Mouse (Mus musculus): ENCODE measurements around the gene Coq4. TPM values are rescaled to one million over a fixed set of nuclear protein-coding genes. Genes with fewer than 3 reads are reported as not detected.

Coq4 gene
- polyA plus RNA-seq, 1 experiment = 218 TPM

DNA sequence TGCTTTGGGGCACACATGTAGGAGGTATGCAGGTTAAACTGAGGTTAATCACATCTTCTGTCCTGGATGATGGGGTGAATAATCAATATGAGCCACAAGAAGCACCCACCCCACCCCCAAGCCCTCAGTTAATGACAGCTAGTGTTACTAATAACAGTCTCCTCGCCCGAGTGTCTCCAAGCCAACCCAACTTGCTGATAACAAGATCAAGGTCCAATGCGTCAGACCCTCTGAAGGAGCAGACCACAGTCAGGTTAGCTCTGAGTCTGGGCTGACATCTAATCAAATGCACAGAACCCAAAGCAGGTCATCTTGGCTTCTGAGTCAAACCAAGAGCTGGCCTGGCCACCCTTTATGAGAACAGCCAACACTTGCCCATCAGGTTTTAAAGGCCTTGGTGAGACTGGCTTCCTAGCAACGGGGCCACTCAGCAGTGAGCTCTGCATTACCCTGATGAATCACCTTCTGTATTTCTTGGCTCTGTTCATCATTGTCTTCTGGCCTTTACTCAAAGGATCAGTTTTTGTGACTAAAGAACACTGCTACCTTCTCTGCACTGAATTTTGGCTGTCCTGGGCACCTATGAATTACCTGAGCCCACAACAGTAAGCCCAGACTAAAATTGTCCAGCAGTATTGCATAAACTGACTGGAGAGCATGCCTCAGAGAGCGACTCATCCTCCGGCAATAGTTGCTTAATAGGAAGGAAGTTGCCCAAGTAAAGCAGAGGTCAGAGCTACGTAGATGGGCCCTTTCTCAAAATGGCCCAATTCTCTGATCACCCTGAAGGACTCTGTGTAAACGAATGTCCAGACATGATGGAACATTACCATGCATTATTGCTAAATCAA lies 15.5 kb upstream of the Coq4 start:
- TF ChIP-seq GATA1 (IDR thresholded peaks at IDR 0.05; ENCODE audit: low read length) = no peak

DNA sequence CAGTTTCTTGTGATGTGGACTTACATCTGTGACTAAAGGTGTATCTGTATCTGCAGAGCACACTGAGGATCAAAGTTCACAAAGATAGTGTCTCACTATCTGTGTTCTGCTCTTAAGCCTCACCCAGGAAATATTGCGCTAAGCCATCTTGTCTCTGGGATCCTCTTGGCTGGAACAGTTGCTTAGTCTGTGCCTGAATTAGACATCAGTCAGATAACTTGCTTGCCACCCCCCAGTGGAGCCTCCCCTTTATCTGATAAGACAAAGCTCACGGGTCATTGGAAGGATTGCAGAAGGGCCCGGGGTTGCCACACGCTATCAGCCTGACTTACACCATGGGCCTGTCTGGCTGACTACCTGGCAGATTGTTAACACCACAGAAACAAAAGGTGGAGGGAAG lies 14.0 kb upstream of the Coq4 start:
- TF ChIP-seq GATA1 (IDR thresholded peaks at IDR 0.05; ENCODE audit: low read length) = no peak

DNA sequence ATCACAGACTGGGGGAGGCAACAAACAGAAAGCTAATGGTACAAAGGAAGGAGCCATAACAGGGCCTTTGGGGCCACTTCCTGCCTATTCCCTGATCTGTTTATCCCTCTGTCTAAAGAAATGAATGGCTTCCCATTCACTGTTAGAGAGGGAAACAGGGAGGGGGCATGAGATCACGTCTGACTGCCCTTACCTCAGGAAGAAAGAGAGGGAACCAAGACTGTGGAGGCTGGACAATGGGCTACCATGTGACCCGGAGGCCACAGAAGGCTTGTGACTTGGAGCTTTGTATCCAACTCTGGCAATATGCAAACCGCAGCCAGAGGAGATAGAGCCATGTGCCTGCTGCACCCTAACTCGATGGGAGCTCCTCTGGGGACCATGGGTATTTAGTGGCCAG lies 3.0 kb upstream of the Coq4 start:
- no peak for TF ChIP-seq GATA1 (IDR thresholded peaks at IDR 0.05; ENCODE audit: low read length)

DNA sequence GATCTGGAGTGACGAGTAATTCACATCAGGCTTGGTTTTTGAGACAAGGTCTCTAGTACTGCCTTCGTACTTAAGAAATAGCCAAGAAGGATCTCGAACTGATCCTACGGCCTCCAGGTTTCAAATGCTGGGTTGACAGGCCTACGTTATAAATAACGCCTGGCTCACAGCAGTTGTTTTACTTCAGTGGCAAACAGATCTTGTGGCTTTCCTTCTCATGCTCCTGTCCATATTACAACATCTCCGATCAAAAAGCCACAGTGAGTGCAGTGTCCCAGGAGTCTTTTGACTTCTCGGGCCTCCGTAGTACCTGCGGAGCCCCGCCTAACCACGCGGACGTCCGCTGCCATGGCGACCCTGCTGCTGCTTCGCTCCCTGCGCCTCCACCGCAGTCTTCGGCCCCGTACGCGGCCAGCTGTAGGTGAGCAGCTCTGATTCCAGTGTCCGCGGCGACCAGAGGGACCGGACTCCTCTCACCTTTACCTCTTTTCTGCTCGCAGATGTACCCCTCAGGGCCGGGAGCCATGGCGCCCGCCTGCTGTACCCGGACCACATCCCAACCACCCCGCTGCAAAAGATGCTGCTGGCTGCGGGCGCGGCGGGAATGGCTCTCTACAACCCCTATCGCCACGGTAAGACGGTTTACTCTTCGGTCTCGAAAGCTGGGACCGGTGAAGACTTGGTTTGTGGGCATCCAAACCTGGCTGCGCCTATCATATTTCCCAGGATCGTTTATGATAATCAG lies 816 bp downstream of the Coq4 start, which contains the start of gene Trub2:
Gene Trub2, minus strand, starts transcription at position 566 of the 745 bp plus-strand sequence.
- no peak for TF ChIP-seq GATA1 (IDR thresholded peaks at IDR 0.05; ENCODE audit: low read length)

DNA sequence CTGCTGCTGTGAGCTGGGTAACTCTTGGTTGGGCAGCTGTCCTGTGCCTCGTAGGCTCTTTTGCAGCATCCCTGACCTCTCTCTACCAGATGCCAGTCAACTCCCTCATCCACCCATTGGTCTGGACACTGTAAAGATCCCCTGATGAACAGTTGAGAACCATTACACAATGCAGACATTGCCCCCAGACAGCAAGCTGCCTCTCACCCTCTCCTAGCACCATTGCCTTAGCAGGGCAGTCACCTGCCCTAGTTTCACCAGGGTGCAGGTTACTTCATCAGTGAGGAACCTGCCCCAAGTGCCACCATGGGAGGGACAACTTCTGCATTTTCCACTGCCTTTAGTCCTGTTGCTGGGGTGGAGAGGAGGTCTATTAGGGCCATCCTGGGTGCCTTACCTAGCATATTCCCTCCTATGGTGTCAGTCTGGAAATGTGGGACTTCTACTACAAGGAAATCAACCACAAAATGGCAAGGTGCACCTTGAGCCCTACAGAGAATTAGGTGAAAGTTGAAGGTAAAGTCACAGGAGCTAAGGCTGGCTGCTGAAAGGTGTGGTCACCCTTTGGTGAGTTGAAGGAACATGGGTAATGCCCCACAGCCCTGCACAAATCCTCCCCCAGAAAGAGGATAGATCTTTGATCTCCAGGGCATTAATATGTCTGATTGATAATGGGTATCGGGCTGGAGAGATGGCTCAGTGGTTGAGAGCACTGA lies 5.6 kb downstream of the Coq4 start:
- TF ChIP-seq GATA1 (IDR thresholded peaks at IDR 0.05; ENCODE audit: low read length) = no peak

DNA sequence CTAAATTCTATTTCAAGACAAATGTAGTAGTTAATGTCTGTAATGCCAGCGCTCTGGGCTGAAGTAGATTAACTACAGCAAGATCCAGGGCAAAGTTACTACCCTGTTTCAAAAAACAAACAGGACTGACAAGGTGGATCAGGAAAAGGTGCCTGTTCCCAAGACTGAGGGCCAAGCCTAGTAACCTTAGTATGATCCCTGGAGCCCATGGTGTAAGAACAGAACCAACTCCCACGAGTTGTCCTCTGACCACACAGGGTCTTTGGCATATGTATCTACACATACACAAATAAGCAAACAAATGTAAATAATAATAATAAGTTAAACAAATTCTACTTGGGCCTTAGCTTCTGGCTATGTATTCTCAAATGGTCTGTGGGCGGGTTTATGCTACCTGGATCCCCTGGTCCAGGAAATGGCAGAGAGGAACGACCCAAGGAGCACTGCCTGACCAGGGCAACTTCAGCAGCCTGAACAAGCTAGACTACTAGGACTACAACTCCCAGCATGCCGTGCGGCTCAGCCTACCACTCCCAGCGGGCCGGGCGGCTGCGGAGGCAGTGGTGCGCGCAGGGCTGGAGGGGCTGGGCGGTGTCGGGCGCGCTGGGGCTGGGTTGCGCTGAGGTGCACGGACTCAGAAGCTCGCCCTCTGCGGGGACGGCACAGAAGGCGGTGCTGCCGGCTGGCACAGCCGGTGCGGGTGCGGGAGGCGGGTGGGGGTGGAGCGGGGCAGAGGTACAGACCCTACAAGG lies 15.0 kb downstream of the Coq4 start, which contains the start of gene Slc27a4:
Gene Slc27a4, plus strand, starts transcription at position 560 of the 752 bp plus-strand sequence.
- no peak for TF ChIP-seq GATA1 (IDR thresholded peaks at IDR 0.05; ENCODE audit: low read length)

DNA sequence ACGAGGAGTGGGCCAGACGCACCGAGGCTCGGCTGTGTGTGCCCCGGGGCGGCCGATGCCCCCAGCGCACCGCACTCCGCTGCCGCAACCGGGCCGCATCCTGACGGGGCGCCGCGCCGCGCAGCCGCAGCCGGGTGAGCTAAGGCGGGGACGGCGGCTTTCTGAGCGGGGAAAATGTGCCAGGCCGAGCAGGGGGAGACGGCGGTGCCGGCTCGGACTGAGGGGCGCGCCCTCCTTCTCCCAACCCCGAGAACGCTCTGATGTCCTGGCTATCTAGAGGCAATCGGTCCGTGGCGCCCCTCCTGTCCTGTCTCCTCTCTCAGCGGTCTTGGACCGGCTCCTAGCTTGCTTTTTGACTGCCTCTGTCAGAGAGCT lies 15.5 kb downstream of the Coq4 start:
- TF ChIP-seq GATA1 (IDR thresholded peaks at IDR 0.05; ENCODE audit: low read length) = no peak

DNA sequence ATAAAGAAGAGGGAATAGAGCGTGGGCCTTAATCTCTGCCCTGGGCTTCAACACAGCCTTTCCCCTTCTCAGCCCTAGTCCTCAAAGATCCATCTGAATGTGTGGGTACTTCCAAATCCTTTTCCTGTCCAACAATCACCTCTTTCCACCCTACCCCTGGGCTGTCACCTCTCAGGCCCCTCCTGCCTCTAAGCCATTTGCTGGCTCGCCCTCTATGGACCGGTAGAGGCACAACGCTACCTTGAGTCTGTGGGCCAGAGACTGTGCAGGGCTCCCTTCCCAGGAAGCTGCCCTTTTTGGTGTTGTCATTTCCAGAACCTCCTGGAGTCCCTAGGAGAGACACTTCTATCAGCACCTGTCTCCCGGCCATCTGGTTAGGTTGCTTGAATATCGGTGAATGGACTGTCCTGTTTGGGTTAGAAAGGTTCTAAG lies 16.1 kb downstream of the Coq4 start:
- no peak for TF ChIP-seq GATA1 (IDR thresholded peaks at IDR 0.05; ENCODE audit: low read length)

DNA sequence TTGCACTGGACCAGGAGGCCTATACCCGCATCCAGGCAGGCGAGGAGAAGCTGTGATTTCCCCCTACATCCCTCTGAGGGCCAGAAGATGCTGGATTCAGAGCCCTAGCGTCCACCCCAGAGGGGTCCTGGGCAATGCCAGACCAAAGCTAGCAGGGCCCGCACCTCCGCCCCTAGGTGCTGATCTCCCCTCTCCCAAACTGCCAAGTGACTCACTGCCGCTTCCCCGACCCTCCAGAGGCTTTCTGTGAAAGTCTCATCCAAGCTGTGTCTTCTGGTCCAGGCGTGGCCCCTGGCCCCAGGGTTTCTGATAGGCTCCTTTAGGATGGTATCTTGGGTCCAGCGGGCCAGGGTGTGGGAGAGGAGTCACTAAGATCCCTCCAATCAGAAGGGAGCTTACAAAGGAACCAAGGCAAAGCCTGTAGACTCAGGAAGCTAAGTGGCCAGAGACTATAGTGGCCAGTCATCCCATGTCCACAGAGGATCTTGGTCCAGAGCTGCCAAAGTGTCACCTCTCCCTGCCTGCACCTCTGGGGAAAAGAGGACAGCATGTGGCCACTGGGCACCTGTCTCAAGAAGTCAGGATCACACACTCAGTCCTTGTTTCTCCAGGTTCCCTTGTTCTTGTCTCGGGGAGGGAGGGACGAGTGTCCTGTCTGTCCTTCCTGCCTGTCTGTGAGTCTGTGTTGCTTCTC lies 28.5 kb downstream of the Coq4 start:
- TF ChIP-seq GATA1 (IDR thresholded peaks at IDR 0.05; ENCODE audit: low read length) = no peak

DNA sequence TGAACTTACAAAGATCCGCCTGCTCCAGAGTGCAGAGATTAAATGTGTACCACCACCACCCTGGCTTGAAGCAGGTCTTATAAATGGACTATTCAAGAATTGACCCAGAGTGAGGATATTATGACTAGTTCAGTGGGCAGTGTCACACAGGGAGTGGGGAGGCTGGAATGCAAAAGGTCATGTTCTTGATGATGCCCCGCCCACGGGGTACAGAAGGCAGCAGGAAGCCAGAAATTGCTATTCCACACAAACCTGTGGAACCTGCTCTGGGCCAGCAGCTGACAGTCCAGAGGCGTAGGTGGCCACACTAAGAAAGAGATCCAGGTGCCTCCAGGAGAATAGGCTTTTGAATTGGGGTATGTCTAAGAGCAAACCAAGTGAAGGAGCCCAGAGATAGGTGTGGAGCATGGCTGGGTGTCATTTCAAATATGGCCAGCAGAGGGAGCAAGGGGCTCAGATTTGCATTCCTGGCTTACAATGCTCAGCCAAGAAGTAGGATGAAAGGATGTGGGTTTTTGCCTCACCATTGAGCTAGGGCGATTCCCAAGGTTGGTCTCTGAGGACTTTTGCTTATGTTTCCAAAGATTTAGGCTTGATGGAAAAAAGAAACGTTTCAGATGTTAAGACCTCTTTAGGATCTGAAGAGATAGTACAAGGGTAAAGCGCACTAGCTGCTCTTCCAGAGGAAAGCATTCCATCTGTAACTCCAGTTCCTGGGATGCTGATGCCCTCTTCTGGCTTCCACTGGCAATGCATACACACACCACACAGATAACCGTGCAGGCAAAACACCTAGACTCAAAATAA lies 30.3 kb downstream of the Coq4 start:
- no peak for TF ChIP-seq GATA1 (IDR thresholded peaks at IDR 0.05; ENCODE audit: low read length)

DNA sequence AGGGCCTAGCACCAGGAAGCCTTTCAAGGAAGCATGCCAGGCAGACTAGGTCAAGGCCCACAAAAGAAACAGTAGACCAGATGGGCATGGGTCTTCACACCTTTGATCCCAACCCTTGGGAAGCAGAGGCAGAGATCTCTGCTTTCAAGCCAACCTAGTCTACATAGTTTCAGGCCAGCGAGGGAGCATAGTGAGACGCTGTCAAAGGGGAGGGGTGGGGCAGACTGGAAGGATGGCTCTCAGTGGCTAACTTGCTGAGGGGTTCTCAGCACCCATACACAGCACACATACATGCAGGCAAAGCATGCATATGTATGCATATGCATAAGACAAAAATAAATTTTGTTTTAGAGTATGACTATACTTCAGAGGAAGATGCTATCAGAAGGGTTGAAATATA lies 32.1 kb downstream of the Coq4 start:
- TF ChIP-seq GATA1 (IDR thresholded peaks at IDR 0.05; ENCODE audit: low read length) = no peak

DNA sequence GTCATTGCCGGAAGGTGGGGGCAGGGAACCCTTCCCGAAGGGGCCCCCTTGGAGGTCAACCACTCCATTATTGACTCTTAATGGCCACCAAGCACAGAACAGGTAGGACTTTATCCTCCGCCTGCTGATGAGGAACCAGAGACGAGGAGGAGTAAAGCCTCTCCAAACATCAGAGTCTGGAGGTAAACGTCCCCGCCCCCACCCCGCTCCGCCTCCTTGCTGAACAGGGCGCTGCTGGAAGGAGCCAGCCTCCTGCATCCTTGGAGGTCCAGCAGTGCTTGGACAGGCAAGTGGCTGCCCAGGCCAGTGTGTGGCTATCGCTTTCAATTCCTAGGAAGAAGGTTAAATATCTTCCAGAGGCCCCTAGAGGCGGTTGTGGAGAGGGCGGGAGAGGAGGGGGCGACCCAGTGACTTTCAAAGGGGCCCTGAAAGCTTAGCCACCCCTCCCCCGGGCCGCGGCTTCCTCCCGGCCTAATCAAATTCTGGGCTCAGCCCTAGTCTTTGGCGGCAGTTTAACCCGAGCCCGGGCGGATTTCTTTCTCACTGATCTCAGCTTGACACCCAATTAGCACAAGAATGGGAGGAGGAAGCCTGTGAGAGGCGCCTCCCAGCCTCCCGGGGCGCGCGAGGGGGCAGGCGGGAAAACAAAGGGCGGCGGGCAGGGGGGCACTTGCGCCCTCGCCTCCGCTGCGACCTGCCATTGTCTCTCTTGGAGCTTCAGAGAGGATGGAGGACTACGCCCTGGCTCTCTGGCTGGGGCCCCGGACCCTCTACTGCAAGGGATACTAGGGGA lies 32.9 kb downstream of the Coq4 start, which contains the start of gene Urm1:
Gene Urm1, plus strand, starts transcription at position 51 of the 793 bp plus-strand sequence.
- TF ChIP-seq GATA1 (IDR thresholded peaks at IDR 0.05; ENCODE audit: low read length) = no peak

All from G1E-ER4 (cell line).